Mouse (Mus musculus) lung, embryonic 15.5 days (tissue): Measurements from ENCODE around the gene Ythdf2. TPM values are rescaled to one million over a fixed set of nuclear protein-coding genes. Genes with fewer than 3 reads are reported as not detected.

Experiments used
- ATAC-seq: fragments of 200-750 bp; cut with Nextera tagmentation; 2 replicates; pipeline ENCODE4 v1.8.0; 2017; ENCODE audit warnings: moderate number of reproducible peaks, borderline replicate concordance; ENCODE audit not compliant: low FRiP score, low TSS enrichment; ENCODE audit errors: extremely low read depth
- H3K27ac ChIP-seq: fragments of 300-500 bp; sonication (generic); 2 replicates; pipeline ENCODE4 v1.5.1; 2015; ENCODE audit warnings: moderate library complexity, mild to moderate bottlenecking, inconsistent platforms
- H3K27me3 ChIP-seq: fragments of 300-500 bp; sonication (generic); 2 replicates; pipeline ENCODE4 v1.6.1; 2015; ENCODE audit warnings: inconsistent platforms
- H3K36me3 ChIP-seq: fragments of 300-500 bp; sonication (generic); 2 replicates; pipeline ENCODE4 v1.6.1; 2015; ENCODE audit warnings: inconsistent platforms
- H3K4me1 ChIP-seq: fragments of 300-500 bp; sonication (generic); 2 replicates; pipeline ENCODE4 v1.6.1; 2015; ENCODE audit warnings: inconsistent platforms
- H3K4me2 ChIP-seq: fragments of 300-500 bp; sonication (generic); 2 replicates; pipeline ENCODE4 v1.6.1; 2015; ENCODE audit warnings: inconsistent platforms, mild to moderate bottlenecking, moderate library complexity
- H3K4me3 ChIP-seq: fragments of 300-500 bp; sonication (generic); 2 replicates; pipeline ENCODE4 v1.5.1; 2015; ENCODE audit warnings: mild to moderate bottlenecking, inconsistent platforms
- H3K9ac ChIP-seq: fragments of 300-500 bp; sonication (generic); 2 replicates; pipeline ENCODE4 v1.6.1; 2015; ENCODE audit warnings: inconsistent platforms
- H3K9me3 ChIP-seq: fragments of 300-500 bp; sonication (generic); 2 replicates; pipeline ENCODE4 v1.6.1; 2016; ENCODE audit warnings: inconsistent platforms
- whole genome bisulfite sequencing: fragments of 180-500 bp; shearing (Covaris S2); methylation state at CpG from one replicate; pipeline ENCODE4 v1.1.7; 2015; 5-methylcytosine and 5-hydroxymethylcytosine counted together
- polyA plus RNA-seq: library from polyadenylated mRNA; unstranded; fragments of >200 nt; fragmentation: Nextera tagmentation; extraction: Ambion mirVana; gene quantifications from 2 replicates; pipeline ENCODE4 v1.2.1, GENCODE M21; 2015

Ythdf2 gene
- polyA plus RNA-seq, 1 experiment from 2014 or later = 109 TPM

DNA sequence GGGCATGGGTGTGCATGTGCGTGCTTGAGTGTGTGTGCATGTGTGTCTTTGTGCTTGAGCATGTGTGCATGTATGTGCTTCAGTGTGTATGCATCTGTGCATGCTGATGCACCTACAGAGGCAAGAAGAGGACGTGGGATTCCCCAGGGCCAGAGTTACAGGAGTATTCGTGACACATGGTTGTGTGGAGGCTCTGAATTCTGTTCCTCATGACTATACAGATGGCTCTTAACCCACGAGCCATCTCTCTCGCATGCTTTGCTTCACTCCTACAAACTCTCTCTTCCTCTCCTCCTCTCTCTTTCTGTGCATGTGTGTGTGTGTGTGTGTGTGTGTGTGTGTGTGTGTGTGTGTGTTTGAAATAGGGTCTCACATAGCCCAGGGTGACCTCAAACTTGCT, 42.3 kb downstream of the Ythdf2 start:
- H3K9me3 ChIP-seq = no peaks in the 10 kb centered on the region
- H3K4me2 ChIP-seq = no peak overlapping the region
- H3K27ac ChIP-seq = no peak overlapping the region
- ATAC-seq = no peak
- H3K27me3 ChIP-seq = no peaks in the 10 kb centered on the region
- H3K4me1 ChIP-seq = no peaks in the 10 kb centered on the region
- no peaks in the 10 kb centered on the region for H3K36me3 ChIP-seq
- WGBS = 69% methylated on average over 5 of the region's 5 CpGs
- no peak overlapping the region for H3K9ac ChIP-seq
- no peak overlapping the region for H3K4me3 ChIP-seq

DNA sequence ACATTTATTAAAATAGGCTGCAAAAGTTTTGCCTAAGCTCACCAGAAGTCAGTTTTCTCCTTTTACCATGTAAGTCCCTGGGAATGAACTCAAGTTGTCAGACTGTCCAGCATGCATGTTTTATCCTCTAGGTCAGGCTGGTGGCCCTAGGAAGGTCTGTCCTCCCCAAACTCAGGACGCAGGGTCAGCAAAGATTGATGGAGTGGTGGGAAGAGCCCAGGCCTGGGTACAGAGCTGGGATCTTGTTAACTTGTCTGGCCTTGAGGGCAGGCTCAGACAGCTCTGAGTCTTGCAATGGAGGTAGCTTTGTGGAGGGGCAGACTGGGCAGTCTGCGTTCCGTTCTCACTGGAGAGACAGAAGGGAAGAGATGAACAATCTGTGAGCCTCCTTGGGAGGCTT, 42.8 kb downstream of the Ythdf2 start:
- no peaks in the 10 kb centered on the region for H3K9me3 ChIP-seq
- no peaks in the 10 kb centered on the region for H3K4me1 ChIP-seq
- no peak overlapping the region for H3K9ac ChIP-seq
- H3K27ac ChIP-seq = no peak overlapping the region
- WGBS = 89% methylated on average over 3 of the region's 3 CpGs
- no peak overlapping the region for H3K4me2 ChIP-seq
- no peaks in the 10 kb centered on the region for H3K36me3 ChIP-seq
- H3K27me3 ChIP-seq = no peaks in the 10 kb centered on the region
- no peak for ATAC-seq
- H3K4me3 ChIP-seq = no peak overlapping the region

GRCm38 (mm10) chr4:132167436-132167835, 44.7 kb downstream of the Ythdf2 start:
- no peak for ATAC-seq
- H3K27me3 ChIP-seq = no peaks in the 10 kb centered on the region

DNA sequence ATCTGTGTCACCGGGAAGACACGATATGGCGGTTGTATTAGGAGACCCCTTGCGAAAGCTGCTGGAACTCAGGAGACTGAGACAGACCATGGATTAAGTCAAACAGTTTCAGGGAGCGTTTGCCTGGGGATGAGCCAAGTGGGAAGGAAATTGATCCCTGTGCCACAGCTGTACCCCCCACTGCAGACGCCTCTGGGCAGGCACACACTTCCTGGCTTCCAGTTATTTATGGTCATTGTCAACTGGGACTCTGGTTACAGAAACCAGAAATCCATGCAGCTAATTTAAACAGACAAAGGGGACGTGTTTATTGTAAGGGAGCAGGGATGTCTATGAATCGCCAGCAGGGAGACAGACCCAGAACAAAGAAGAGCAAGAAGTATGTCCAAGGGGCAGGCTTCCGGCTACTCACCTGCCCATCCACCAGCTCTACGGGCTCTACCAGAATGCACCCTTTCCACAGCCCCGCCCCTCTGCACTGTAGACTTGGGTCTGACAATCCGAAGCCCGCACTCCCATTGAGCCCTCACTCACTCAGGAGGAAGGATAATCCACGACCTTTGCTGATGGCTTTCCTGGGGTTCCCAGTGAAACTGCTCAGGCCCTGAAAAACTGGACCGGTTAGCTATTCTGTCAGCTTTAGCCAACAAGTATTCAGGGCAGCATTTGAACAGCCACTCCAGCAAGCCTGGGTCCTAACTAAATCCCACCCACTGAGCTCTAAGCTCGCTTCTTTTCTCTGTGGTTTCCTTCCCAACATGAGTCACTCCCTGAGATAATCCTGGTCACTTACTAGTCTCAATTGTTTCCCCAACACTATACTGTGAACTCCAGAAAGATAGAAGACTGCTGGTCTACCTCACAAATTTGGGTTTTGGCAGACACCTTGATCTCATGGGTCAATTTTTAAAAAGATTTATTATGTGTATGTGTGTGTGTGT, 45.5 kb downstream of the Ythdf2 start:
- H3K27ac ChIP-seq = no peak overlapping the region
- H3K9ac ChIP-seq = no peak overlapping the region
- H3K36me3 ChIP-seq = no peaks in the 10 kb centered on the region
- no peaks in the 10 kb centered on the region for H3K27me3 ChIP-seq
- ATAC-seq = no peak
- 56% methylated on average over 16 of the region's 16 CpGs for WGBS
- no peak overlapping the region for H3K4me3 ChIP-seq
- no peaks in the 10 kb centered on the region for H3K4me1 ChIP-seq
- no peaks in the 10 kb centered on the region for H3K9me3 ChIP-seq
- no peak overlapping the region for H3K4me2 ChIP-seq

More at GRCm38 (mm10) chr4:132167436-132167835, 44.7 kb downstream of the Ythdf2 start:
- Histone ChIP-seq H3K4me3 (no peak overlapping the region), H3K9me3 (no peaks in the 10 kb centered on the region), H3K4me1 (no peaks in the 10 kb centered on the region), H3K9ac (no peak overlapping the region), H3K27ac (no peak overlapping the region), H3K36me3 (no peaks in the 10 kb centered on the region), H3K4me2 (no peak overlapping the region)
- 81% methylated on average over 3 of the region's 3 CpGs for WGBS

GRCm38 (mm10) chr4:132165691-132166090, 46.4 kb downstream of the Ythdf2 start:
- no peak overlapping the region for H3K27ac ChIP-seq
- no peaks in the 10 kb centered on the region for H3K36me3 ChIP-seq
- H3K4me1 ChIP-seq = no peaks in the 10 kb centered on the region
- ATAC-seq = no peak
- H3K9me3 ChIP-seq = no peaks in the 10 kb centered on the region
- H3K4me3 ChIP-seq = no peak overlapping the region
- no peak overlapping the region for H3K9ac ChIP-seq
- 50% methylated on average over 14 of the region's 14 CpGs for WGBS
- no peaks in the 10 kb centered on the region for H3K27me3 ChIP-seq
- H3K4me2 ChIP-seq = no peak overlapping the region

DNA sequence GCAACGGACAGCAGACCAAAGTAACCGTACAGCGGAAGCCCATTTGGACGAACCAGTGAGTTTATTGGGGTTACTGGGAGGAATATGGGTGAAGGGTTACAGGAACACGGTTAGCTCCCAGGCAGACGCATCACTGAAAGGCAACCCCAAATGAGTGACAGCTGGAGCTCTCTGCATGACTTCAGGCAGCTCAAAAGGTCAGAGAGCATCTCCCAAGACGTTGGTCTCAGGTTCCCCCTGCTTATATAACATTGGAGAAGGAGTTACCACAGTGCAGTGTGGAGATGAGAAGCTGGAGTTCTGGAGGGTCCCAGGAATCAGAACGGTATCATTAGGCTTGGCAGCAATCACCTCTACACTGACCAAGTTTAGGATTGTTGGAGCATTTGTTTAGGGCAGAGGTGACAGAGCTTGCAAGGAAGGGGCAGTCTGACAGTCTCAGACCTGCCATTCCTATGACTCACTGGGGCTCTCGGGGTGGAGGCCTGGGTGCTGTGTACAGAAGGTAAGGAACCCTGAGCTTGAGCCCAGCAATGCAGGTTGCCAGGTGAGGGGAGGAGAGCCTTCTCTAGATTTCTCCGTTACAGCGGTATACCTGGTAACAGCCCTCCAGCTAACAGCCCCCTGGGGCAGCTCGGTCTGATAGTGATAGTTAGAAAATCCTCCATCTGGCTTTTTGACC, 55.0 kb downstream of the Ythdf2 start:
- no peaks in the 10 kb centered on the region for H3K27me3 ChIP-seq
- no peaks in the 10 kb centered on the region for H3K36me3 ChIP-seq
- no peak overlapping the region for H3K4me2 ChIP-seq
- no peak overlapping the region for H3K27ac ChIP-seq
- 0 out of 2 replicates have a peak, but pooled peaks cover 3% of the 10 kb centered on the region for H3K9me3 ChIP-seq
- no peak overlapping the region for H3K4me3 ChIP-seq
- no peak overlapping the region for H3K9ac ChIP-seq
- no peaks in the 10 kb centered on the region for H3K4me1 ChIP-seq
- ATAC-seq = no peak
- WGBS = 49% methylated on average over 12 of the region's 12 CpGs

DNA sequence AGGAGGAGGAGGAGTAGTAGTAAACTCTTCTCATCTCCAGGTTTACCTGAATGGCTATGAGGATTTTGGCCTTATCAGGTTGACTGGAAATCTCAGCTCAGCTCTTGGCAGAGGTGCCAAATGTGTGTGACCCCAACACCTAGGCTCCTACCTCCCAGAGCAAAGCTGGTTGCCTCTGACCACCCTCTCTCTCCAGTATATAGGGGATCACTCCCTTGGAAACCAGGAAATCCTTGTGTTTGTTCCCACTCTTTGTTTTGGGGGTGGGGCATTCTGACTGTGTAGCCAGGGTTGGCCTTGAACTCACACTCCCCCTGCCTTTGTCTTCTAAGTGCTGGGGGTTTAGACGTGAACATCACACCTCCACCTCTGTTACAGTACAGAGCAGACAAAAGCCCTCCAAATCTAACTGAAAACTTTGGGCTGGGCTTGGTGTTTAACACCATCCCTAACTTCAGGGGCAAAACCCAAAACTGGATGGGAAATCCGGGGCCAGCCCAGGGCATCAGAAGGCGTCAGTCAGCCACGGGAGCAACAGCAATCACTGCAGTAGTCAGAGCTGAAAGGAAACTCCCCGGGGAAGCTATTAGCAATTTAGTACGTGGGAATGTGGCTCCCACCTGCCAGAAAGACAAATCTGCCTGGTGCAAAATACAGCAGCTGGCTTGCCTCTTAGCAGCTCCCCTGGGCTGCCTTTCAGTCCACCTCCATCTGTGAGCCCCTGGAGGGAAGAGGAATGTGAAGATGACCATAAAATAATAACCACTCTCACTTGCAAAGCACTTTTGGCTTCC, 57.0 kb downstream of the Ythdf2 start:
- no peak for ATAC-seq

DNA sequence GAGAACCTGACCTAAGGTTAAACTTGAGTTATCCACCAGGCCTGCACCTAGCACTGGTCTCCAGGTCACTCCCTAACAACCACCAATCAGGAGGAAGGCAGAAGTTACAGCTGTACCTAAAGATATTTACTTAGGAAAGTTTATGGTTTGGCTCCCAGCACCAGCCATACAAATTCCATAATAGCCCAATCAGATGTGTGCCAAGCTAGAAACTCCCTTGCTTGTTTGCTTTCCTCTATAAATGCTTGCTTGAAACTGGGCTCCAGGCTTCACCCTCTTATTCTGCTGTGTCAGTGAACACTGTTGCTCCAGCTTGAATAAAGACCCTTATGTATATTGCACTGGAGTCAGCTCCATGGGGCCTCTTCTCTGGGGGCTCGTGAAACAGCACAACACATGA, 60.4 kb downstream of the Ythdf2 start:
- Histone ChIP-seq H3K9ac (no peak overlapping the region), H3K9me3 (0 out of 2 replicates have a peak, but pooled peaks cover 3% of the 10 kb centered on the region), H3K4me3 (no peak overlapping the region), H3K27me3 (no peaks in the 10 kb centered on the region; the same call in 1 of the 2 replicates), H3K4me1 (no peaks in the 10 kb centered on the region), H3K4me2 (no peak overlapping the region), H3K27ac (no peak overlapping the region), H3K36me3 (no peaks in the 10 kb centered on the region)
- ATAC-seq = no peak
- 54% methylated on average over 1 of the region's 1 CpGs for WGBS

More for the DNA sequence above, 57.0 kb downstream of the Ythdf2 start:
- Histone ChIP-seq H3K4me1 (no peaks in the 10 kb centered on the region), H3K4me2 (no peak overlapping the region), H3K9ac (no peak overlapping the region), H3K36me3 (no peaks in the 10 kb centered on the region), H3K9me3 (0 out of 2 replicates have a peak, but pooled peaks cover 3% of the 10 kb centered on the region), H3K27me3 (no peaks in the 10 kb centered on the region), H3K4me3 (no peak overlapping the region), H3K27ac (no peak overlapping the region)
- WGBS = 5% methylated on average over 6 of the region's 6 CpGs

DNA sequence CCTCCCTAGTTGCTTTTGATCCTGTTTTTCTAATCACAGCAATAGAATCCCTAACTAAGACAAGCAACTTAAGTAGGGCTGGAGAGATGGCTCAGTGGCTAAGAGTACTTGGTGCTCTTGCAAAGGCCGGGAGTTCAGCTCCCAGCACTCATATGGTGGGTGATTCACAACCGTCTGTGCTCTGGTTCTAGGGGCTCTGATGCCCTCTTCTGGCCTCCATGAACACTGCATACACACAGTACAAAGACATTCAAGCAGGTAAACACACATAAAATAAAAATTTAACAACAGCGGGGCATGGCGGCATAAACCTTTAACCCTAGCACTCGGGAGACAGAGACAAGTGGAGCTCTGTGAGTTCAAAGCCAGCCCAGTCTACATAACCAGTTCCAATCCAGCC, 65.9 kb downstream of the Ythdf2 start:
- 70% methylated on average over 5 of the region's 5 CpGs for WGBS
- Histone ChIP-seq H3K4me2 (no peak overlapping the region), H3K27me3 (peaks cover 49% of the 10 kb centered on the region), H3K4me3 (no peak overlapping the region), H3K9ac (no peak overlapping the region), H3K9me3 (no peaks in the 10 kb centered on the region), H3K27ac (no peak overlapping the region), H3K4me1 (no peaks in the 10 kb centered on the region), H3K36me3 (no peaks in the 10 kb centered on the region)
- ATAC-seq = no peak

- no peaks in the 10 kb centered on the region for H3K9me3 ChIP-seq
- peaks cover 52% of the 10 kb centered on the region for H3K27me3 ChIP-seq
- H3K4me3 ChIP-seq = no peak overlapping the region
- H3K36me3 ChIP-seq = no peaks in the 10 kb centered on the region
- ATAC-seq = no peak
- no peaks in the 10 kb centered on the region for H3K4me1 ChIP-seq
- H3K9ac ChIP-seq = no peak overlapping the region
- no peak overlapping the region for H3K27ac ChIP-seq
- H3K4me2 ChIP-seq = 0 out of 2 replicates have a peak overlapping the region, but pooled peaks have one; percentile 85
- 28% methylated on average over 10 of the region's 10 CpGs for WGBS
These were observed 67.0 kb downstream of the Ythdf2 start for GRCm38 (mm10) chr4:132145092-132145491.

DNA sequence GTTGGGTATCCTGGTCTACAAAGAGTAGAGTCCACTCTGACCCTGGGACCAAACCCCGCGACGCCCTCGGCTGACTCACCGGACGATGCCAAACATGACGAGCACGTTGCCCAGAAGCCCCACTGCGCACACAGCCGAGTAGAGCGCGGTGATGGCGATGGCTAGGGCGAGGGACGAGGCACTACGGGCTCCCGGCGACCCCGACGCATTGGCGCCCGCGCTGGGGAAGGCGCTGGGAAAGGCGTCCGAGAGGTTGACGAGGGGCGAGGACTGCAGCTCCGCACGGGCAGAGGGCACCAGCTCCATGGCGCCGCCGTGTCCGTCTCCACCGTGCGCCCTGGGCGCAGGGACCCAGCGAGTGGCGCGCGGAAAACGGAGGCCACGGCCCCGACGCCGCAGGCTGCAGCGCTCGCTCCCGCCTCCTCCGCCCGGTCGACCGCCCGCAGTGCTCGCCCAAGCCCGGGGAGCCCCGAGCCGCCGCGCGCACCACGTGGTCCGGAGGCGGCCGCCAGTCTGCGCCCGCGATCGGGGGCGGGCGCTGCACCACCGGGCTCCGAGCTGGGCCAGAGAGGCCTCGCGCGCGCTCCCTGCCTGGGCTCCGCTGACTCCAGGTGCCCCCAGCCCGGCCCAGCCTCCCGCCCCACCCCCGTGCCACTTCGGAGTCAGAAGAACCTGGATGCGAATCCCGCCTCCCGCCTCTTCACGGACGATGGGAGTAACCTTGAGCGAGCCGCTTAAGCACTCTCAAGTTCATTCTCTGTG, 67.8 kb downstream of the Ythdf2 start, which contains the start of gene Oprd1:
Gene Oprd1 (minus strand): TSS at position 407 of the 762 bp plus-strand sequence.
- under 1% methylated on average over 70 of the region's 89 CpGs for whole genome bisulfite sequencing
- Histone ChIP-seq H3K9ac (0 out of 2 replicates have a peak within 1 kb of the TSS, but pooled peaks have one; percentile 3), H3K4me1 (no peaks in the 10 kb centered on the region), H3K36me3 (no peaks in the 10 kb centered on the region), H3K27me3 (peaks cover 52% of the 10 kb centered on the region), H3K9me3 (no peaks in the 10 kb centered on the region), H3K4me3 (peak within 1 kb of the TSS; percentile 47), H3K27ac (no peak within 1 kb of the TSS), H3K4me2 (peak within 1 kb of the TSS; percentile 85)
- peak; percentile 81; the same call in 1 of the 2 replicates for ATAC-seq
